Mouse (Mus musculus): ENCODE data around the gene Hist1h1e. TPM values are rescaled to one million over a fixed set of nuclear protein-coding genes. Genes with fewer than 3 reads are reported as not detected.
"Not testable (repeated sequence)": the region's sequence is repeated elsewhere in the genome, so short reads cannot be mapped to it uniquely, and the experiment has no call there.

Gene Hist1h1e
- polyA plus RNA-seq, 1 experiment from 2014 or later = 20.6 TPM

- Histone ChIP-seq H3K4me3 (no peak overlapping the region), H3K36me3 (no peaks in the 10 kb centered on the region), H3K9me3 (replicated peaks) (no peaks in the 10 kb centered on the region), H3K4me1 (no peaks in the 10 kb centered on the region), H3K27me3 (ENCODE audit: low read depth, poor library complexity, severe bottlenecking) (no peaks in the 10 kb centered on the region), H3K27ac (no peak overlapping the region)
- 94% methylated on average over 3 of the region's 3 CpGs for WGBS
- DNase-seq (ENCODE audit: low spot score) = no peak
These were observed 17.3 kb downstream of the Hist1h1e start for GRCm38 (mm10) chr13:23605052-23605451.

GRCm38 (mm10) chr13:23604452-23604851 lies 17.9 kb downstream of the Hist1h1e start:
- no peak for DNase-seq (ENCODE audit: low spot score)
- 81% methylated on average over 3 of the region's 3 CpGs for WGBS

GRCm38 (mm10) chr13:23603182-23603699 lies 19.1 kb downstream of the Hist1h1e start:
- Histone ChIP-seq H3K36me3 (no peaks in the 10 kb centered on the region), H3K27ac (no peak overlapping the region), H3K27me3 (ENCODE audit: low read depth, poor library complexity, severe bottlenecking) (no peaks in the 10 kb centered on the region), H3K4me3 (no peak overlapping the region), H3K4me1 (no peaks in the 10 kb centered on the region), H3K9me3 (replicated peaks) (no peaks in the 10 kb centered on the region)
- DNase-seq (ENCODE audit: low spot score) = no peak
- WGBS = 80% methylated on average over 7 of the region's 7 CpGs

More at GRCm38 (mm10) chr13:23604452-23604851, 17.9 kb downstream of the Hist1h1e start:
- Histone ChIP-seq H3K27ac (no peak overlapping the region), H3K36me3 (no peaks in the 10 kb centered on the region), H3K9me3 (replicated peaks) (no peaks in the 10 kb centered on the region), H3K27me3 (ENCODE audit: low read depth, poor library complexity, severe bottlenecking) (no peaks in the 10 kb centered on the region), H3K4me3 (no peak overlapping the region), H3K4me1 (no peaks in the 10 kb centered on the region)

GRCm38 (mm10) chr13:23597957-23598356 lies 24.4 kb downstream of the Hist1h1e start:
- Histone ChIP-seq H3K36me3 (no peaks in the 10 kb centered on the region), H3K4me3 (no peak overlapping the region), H3K27ac (no peak overlapping the region), H3K9me3 (replicated peaks) (no peaks in the 10 kb centered on the region), H3K4me1 (peaks cover 4% of the 10 kb centered on the region), H3K27me3 (ENCODE audit: low read depth, poor library complexity, severe bottlenecking) (no peaks in the 10 kb centered on the region)
- 6% methylated on average over 9 of the region's 9 CpGs for WGBS
- peak; percentile 84 for DNase-seq (ENCODE audit: low spot score)

- no peak for DNase-seq (ENCODE audit: low spot score)
- Histone ChIP-seq H3K27me3 (ENCODE audit: low read depth, poor library complexity, severe bottlenecking) (no peaks in the 10 kb centered on the region), H3K27ac (no peak overlapping the region), H3K36me3 (no peaks in the 10 kb centered on the region), H3K9me3 (replicated peaks) (no peaks in the 10 kb centered on the region), H3K4me1 (peaks cover 11% of the 10 kb centered on the region), H3K4me3 (no peak overlapping the region)
- WGBS = 85% methylated on average over 7 of the region's 7 CpGs
These were observed 26.6 kb downstream of the Hist1h1e start for GRCm38 (mm10) chr13:23595622-23596372.

GRCm38 (mm10) chr13:23595185-23595584 lies 27.2 kb downstream of the Hist1h1e start:
- no peak overlapping the region for H3K4me3 ChIP-seq
- H3K4me1 ChIP-seq = peaks cover 11% of the 10 kb centered on the region
- H3K27me3 ChIP-seq (ENCODE audit: low read depth, poor library complexity, severe bottlenecking) = no peaks in the 10 kb centered on the region
- H3K27ac ChIP-seq = no peak overlapping the region
- DNase-seq (ENCODE audit: low spot score) = no peak
- H3K9me3 ChIP-seq (replicated peaks) = no peaks in the 10 kb centered on the region
- 91% methylated on average over 2 of the region's 2 CpGs for WGBS
- H3K36me3 ChIP-seq = no peaks in the 10 kb centered on the region

GRCm38 (mm10) chr13:23593051-23593770 lies 29.1 kb downstream of the Hist1h1e start:
- Histone ChIP-seq H3K36me3 (no peaks in the 10 kb centered on the region), H3K4me3 (no peak overlapping the region), H3K9me3 (replicated peaks) (no peaks in the 10 kb centered on the region), H3K4me1 (peaks cover 11% of the 10 kb centered on the region), H3K27me3 (ENCODE audit: low read depth, poor library complexity, severe bottlenecking) (no peaks in the 10 kb centered on the region), H3K27ac (peak overlapping the region; percentile 32; the same call in 1 of the 2 replicates)
- DNase-seq (ENCODE audit: low spot score) = no peak
- 79% methylated on average over 5 of the region's 5 CpGs for WGBS

GRCm38 (mm10) chr13:23592614-23593013 lies 29.7 kb downstream of the Hist1h1e start:
- no peak for DNase-seq (ENCODE audit: low spot score)
- H3K27ac ChIP-seq = peak overlapping the region; percentile 32; the same call in 1 of the 2 replicates
- WGBS = 76% methylated on average over 7 of the region's 7 CpGs
- no peaks in the 10 kb centered on the region for H3K36me3 ChIP-seq
- H3K4me1 ChIP-seq = peaks cover 11% of the 10 kb centered on the region
- H3K27me3 ChIP-seq (ENCODE audit: low read depth, poor library complexity, severe bottlenecking) = no peaks in the 10 kb centered on the region
- no peaks in the 10 kb centered on the region for H3K9me3 ChIP-seq (replicated peaks)
- no peak overlapping the region for H3K4me3 ChIP-seq

GRCm38 (mm10) chr13:23591886-23592285 lies 30.5 kb downstream of the Hist1h1e start:
- not testable (repeated sequence) for H3K36me3 ChIP-seq; DNase-seq (ENCODE audit: low spot score); H3K4me3 ChIP-seq; H3K9me3 ChIP-seq (replicated peaks); H3K27me3 ChIP-seq (ENCODE audit: low read depth, poor library complexity, severe bottlenecking)
- WGBS = 88% methylated on average over 7 of the region's 7 CpGs
- peaks cover 14% of the 10 kb centered on the region for H3K4me1 ChIP-seq
- H3K27ac ChIP-seq = peak overlapping the region; percentile 9; the same call in 1 of the 2 replicates

- Histone ChIP-seq H3K9me3 (replicated peaks) (no peaks in the 10 kb centered on the region), H3K4me3 (no peak overlapping the region), H3K4me1 (peaks cover 21% of the 10 kb centered on the region), H3K27ac (0 out of 2 replicates have a peak overlapping the region, but pooled peaks have one; percentile 5), H3K27me3 (ENCODE audit: low read depth, poor library complexity, severe bottlenecking) (no peaks in the 10 kb centered on the region), H3K36me3 (no peaks in the 10 kb centered on the region)
- WGBS = 95% methylated on average over 7 of the region's 7 CpGs
- DNase-seq (ENCODE audit: low spot score) = no peak
These were observed 31.2 kb downstream of the Hist1h1e start for GRCm38 (mm10) chr13:23591206-23591605.

GRCm38 (mm10) chr13:23586940-23587225 lies 35.5 kb downstream of the Hist1h1e start:
- no peaks in the 10 kb centered on the region for H3K27me3 ChIP-seq (ENCODE audit: low read depth, poor library complexity, severe bottlenecking)
- H3K4me1 ChIP-seq = peaks cover 31% of the 10 kb centered on the region
- 5% methylated on average over 1 of the region's 1 CpGs for WGBS
- H3K9me3 ChIP-seq (replicated peaks) = no peaks in the 10 kb centered on the region
- H3K27ac ChIP-seq = peak overlapping the region; percentile 95
- no peak for DNase-seq (ENCODE audit: low spot score)
- peak overlapping the region; percentile 54 for H3K4me3 ChIP-seq
- no peaks in the 10 kb centered on the region for H3K36me3 ChIP-seq

GRCm38 (mm10) chr13:23586099-23586939 lies 36.0 kb downstream of the Hist1h1e start:
- Histone ChIP-seq H3K36me3 (no peaks in the 10 kb centered on the region), H3K27me3 (ENCODE audit: low read depth, poor library complexity, severe bottlenecking) (no peaks in the 10 kb centered on the region), H3K27ac (peak overlapping the region; percentile 95), H3K4me3 (peak overlapping the region; percentile 54), H3K4me1 (peaks cover 31% of the 10 kb centered on the region), H3K9me3 (replicated peaks) (no peaks in the 10 kb centered on the region)
- WGBS = 2% methylated on average over 22 of the region's 22 CpGs
- no peak for DNase-seq (ENCODE audit: low spot score)
